In genomic region chr6:142561151-142561550, GRCm38 (mm10) we compare ENCODE assay signal across 23 mouse cellular contexts. TPM values are rescaled to one million over a fixed set of nuclear protein-coding genes. Genes with fewer than 3 reads are reported as not detected.
A peak's percentile ranks its signal among the peaks of the same experiment; 100 is the strongest.
DNase-seq lines count a peak whose midpoint lies in the region; ATAC-seq lines count a peak whose summit lies in the region.
"Had no signal": no experiment of that assay in that cellular context is flagged by ENCODE, and none has a peak within 500 bp of the region (broad histone marks: within the 10 kb centered on the region; RNA-seq: fewer than 3 reads in every experiment).

No protein-coding gene starts in this region.

- H3K4me3 ChIP-seq in hindbrain, embryonic 16.5 days (ENCODE audit: low read length): no peak overlapping the region
- no peak overlapping the region for H3K4me3 ChIP-seq in midbrain, embryonic 11.5 days (ENCODE audit: low read depth, low read length)
- no peak overlapping the region for H3K4me3 ChIP-seq in forebrain, embryonic 13.5 days
- H3K4me3 ChIP-seq: embryonic facial prominence, embryonic 13.5 days; hindbrain, embryonic 12.5 days; left cerebral cortex, adult 2 months; limb, embryonic 10.5 days; neural tube, embryonic 13.5 days had no signal

- no peaks in the 10 kb centered on the region for H3K9me3 ChIP-seq in hindbrain, embryonic 16.5 days (ENCODE audit: control insufficient read depth, low read length)
- no peaks in the 10 kb centered on the region for H3K9me3 ChIP-seq in midbrain, embryonic 11.5 days (ENCODE audit: control insufficient read depth, low read length)
- no peaks in the 10 kb centered on the region for H3K9me3 ChIP-seq in forebrain, embryonic 13.5 days (replicated peaks)
- H3K9me3 ChIP-seq: hindbrain, embryonic 12.5 days; limb, embryonic 10.5 days; neural tube, embryonic 13.5 days had no signal

- H3K27me3 ChIP-seq in hindbrain, embryonic 16.5 days (replicated peaks; ENCODE audit: control insufficient read depth, insufficient read depth, low read length): no peaks in the 10 kb centered on the region
- no peaks in the 10 kb centered on the region for H3K27me3 ChIP-seq in midbrain, embryonic 11.5 days (ENCODE audit: control insufficient read depth, insufficient read depth, low read length)
- H3K27me3 ChIP-seq in forebrain, embryonic 13.5 days: peaks cover 5% of the 10 kb centered on the region; the same call in 1 of the 2 replicates
- H3K27me3 ChIP-seq: hindbrain, embryonic 12.5 days; neural tube, embryonic 13.5 days had no signal

- DNase-seq in CD4-positive helper T cell, adult 2 months (ENCODE audit: low read depth, low spot score): peak; percentile 54
- peak; percentile 24 to 28 for DNase-seq in thymus, postnatal 10 days (ENCODE audit: low spot score in 2 of 2)
- no peak for DNase-seq in spleen, adult 18-20 months
- DNase-seq in midbrain, embryonic 11.5 days (ENCODE audit: low spot score, missing footprints): no peak
- DNase-seq: adrenal gland, postnatal 10 days; cerebellum, adult 11-12 months; heart, adult 18-20 months; kidney, adult 18-20 months; kidney, postnatal 10 days; lung, adult 2 months; lung, postnatal 4 days; retina, postnatal 1 day had no signal

- H3K27ac ChIP-seq in hindbrain, embryonic 16.5 days (ENCODE audit: low read depth, low read length): no peak overlapping the region
- no peak overlapping the region for H3K27ac ChIP-seq in midbrain, embryonic 11.5 days (ENCODE audit: low read depth, low read length)
- H3K27ac ChIP-seq in forebrain, embryonic 13.5 days: no peak overlapping the region
- H3K27ac ChIP-seq: embryonic facial prominence, embryonic 13.5 days; hindbrain, embryonic 12.5 days; left cerebral cortex, adult 2 months; limb, embryonic 10.5 days; neural tube, embryonic 13.5 days had no signal

- peak; percentile 88 for ATAC-seq in activated CD4-positive, CD25-positive, alpha-beta regulatory T cell, adult 4 months
- ATAC-seq in megakaryocyte progenitor cell, adult 5-6 weeks (replicated peaks; ENCODE audit: poor library complexity): peak; percentile 86
- no peak for ATAC-seq in hindbrain, embryonic 16.5 days
- ATAC-seq in midbrain, embryonic 11.5 days (ENCODE audit: low FRiP score): no peak
- ATAC-seq in forebrain, embryonic 13.5 days: no peak

- H3K36me3 ChIP-seq in hindbrain, embryonic 16.5 days (ENCODE audit: control insufficient read depth, insufficient read depth, low read length): no peaks in the 10 kb centered on the region
- no peaks in the 10 kb centered on the region for H3K36me3 ChIP-seq in midbrain, embryonic 11.5 days (ENCODE audit: control insufficient read depth, insufficient read depth, low read length)
- H3K36me3 ChIP-seq in forebrain, embryonic 13.5 days (ENCODE audit: poor library complexity, severe bottlenecking): no peaks in the 10 kb centered on the region
- H3K36me3 ChIP-seq: embryonic facial prominence, embryonic 13.5 days; hindbrain, embryonic 12.5 days; limb, embryonic 10.5 days; neural tube, embryonic 13.5 days had no signal

- no peaks in the 10 kb centered on the region for H3K4me1 ChIP-seq in hindbrain, embryonic 16.5 days (ENCODE audit: control insufficient read depth, insufficient read depth, low read depth, low read length)
- H3K4me1 ChIP-seq in midbrain, embryonic 11.5 days (ENCODE audit: control insufficient read depth, insufficient read depth, low read length): no peaks in the 10 kb centered on the region
- H3K4me1 ChIP-seq in forebrain, embryonic 13.5 days: no peaks in the 10 kb centered on the region
- H3K4me1 ChIP-seq: embryonic facial prominence, embryonic 13.5 days; hindbrain, embryonic 12.5 days; limb, embryonic 10.5 days; neural tube, embryonic 13.5 days had no signal

- 69% methylated on average over 1 of the region's 1 CpGs for WGBS in hindbrain, embryonic 16.5 days
- WGBS in midbrain, embryonic 11.5 days: 74% methylated on average over 1 of the region's 1 CpGs
- 68% methylated on average over 1 of the region's 1 CpGs for WGBS in forebrain, embryonic 13.5 days

- no peak overlapping the region for H3K4me2 ChIP-seq in hindbrain, embryonic 16.5 days (ENCODE audit: low read length)
- no peak overlapping the region for H3K4me2 ChIP-seq in midbrain, embryonic 11.5 days
- no peak overlapping the region for H3K4me2 ChIP-seq in forebrain, embryonic 13.5 days
- H3K4me2 ChIP-seq: embryonic facial prominence, embryonic 13.5 days; hindbrain, embryonic 12.5 days; liver, embryonic 11.5 days; neural tube, embryonic 13.5 days had no signal

- H3K9ac ChIP-seq in hindbrain, embryonic 16.5 days (ENCODE audit: low read depth, low read length): no peak overlapping the region
- no peak overlapping the region for H3K9ac ChIP-seq in midbrain, embryonic 11.5 days (ENCODE audit: low read length)
- no peak overlapping the region for H3K9ac ChIP-seq in forebrain, embryonic 13.5 days
- H3K9ac ChIP-seq: embryonic facial prominence, embryonic 13.5 days; hindbrain, embryonic 12.5 days; neural tube, embryonic 13.5 days had no signal

RNA-seq across cellular contexts. Expression of gene Kcnj8, which starts 10.3 kb away (rescaled TPM):
- under 1 TPM in 1 of 2 experiments, not detected in 1; 0.20 TPM for polyA plus RNA-seq in activated CD4-positive, CD25-positive, alpha-beta regulatory T cell, adult 4 months (2017; shearing (Covaris generic))
- 0.05 TPM in 1 of 2 replicates, not detected in the other for total RNA-seq in megakaryocyte progenitor cell, adult 5-6 weeks (2015)
- total RNA-seq in megakaryocyte progenitor cell, adult 5-6 weeks (2017): not detected in 2 replicates
- polyA plus RNA-seq in hindbrain, embryonic 16.5 days (2015; fragmentation: Nextera tagmentation; extraction: Ambion mirVana): 14.8 and 15.3 TPM in 2 replicates
- 6.6 and 8.2 TPM in 2 replicates for polyA plus RNA-seq in midbrain, embryonic 11.5 days (2014; fragmentation: Nextera tagmentation; extraction: Ambion mirVana)
- polyA plus RNA-seq in forebrain, embryonic 13.5 days (2015; fragmentation: Nextera tagmentation; extraction: Ambion mirVana): 8.1 and 8.8 TPM in 2 replicates
- polyA plus RNA-seq: C2C12 had no signal

RNA-seq across cellular contexts. Expression of gene Ldhb, which starts 53.4 kb away (rescaled TPM):
- 10 to 100 TPM; 67.6 to 85.1 TPM for polyA plus RNA-seq in activated CD4-positive, CD25-positive, alpha-beta regulatory T cell, adult 4 months (2017; shearing (Covaris generic))
- total RNA-seq in megakaryocyte progenitor cell, adult 5-6 weeks (2015): 66.8 and 67.4 TPM in 2 replicates
- total RNA-seq in megakaryocyte progenitor cell, adult 5-6 weeks (2017): 40.4 and 42.0 TPM in 2 replicates
- polyA plus RNA-seq in hindbrain, embryonic 16.5 days (2015; fragmentation: Nextera tagmentation; extraction: Ambion mirVana): 534 and 590 TPM in 2 replicates
- polyA plus RNA-seq in midbrain, embryonic 11.5 days (2014; fragmentation: Nextera tagmentation; extraction: Ambion mirVana): 363 and 385 TPM in 2 replicates
- polyA plus RNA-seq in forebrain, embryonic 13.5 days (2015; fragmentation: Nextera tagmentation; extraction: Ambion mirVana): 493 and 531 TPM in 2 replicates

Comparison
In these comparisons a context has a peak if more than half of its experiments do, and no peak if none do; other contexts are left out.
1. DNase-seq: peak in CD4-positive helper T cell, adult 2 months (single experiment) and thymus, postnatal 10 days (2 of 2); none in spleen, adult 18-20 months (0 of 2) and midbrain, embryonic 11.5 days (single experiment).
2. ATAC-seq: peak in activated CD4-positive, CD25-positive, alpha-beta regulatory T cell, adult 4 months (single experiment) and megakaryocyte progenitor cell, adult 5-6 weeks (single experiment); none in hindbrain, embryonic 16.5 days (single experiment), midbrain, embryonic 11.5 days (single experiment) and forebrain, embryonic 13.5 days (single experiment).